13 mouse cellular contexts compared by ENCODE assay signal in genomic region chr7:82895606-82896005, GRCm38 (mm10). TPM values are rescaled to one million over a fixed set of nuclear protein-coding genes. Genes with fewer than 3 reads are reported as not detected.
DNase-seq lines count a peak whose midpoint lies in the region; ATAC-seq and TF ChIP-seq lines count a peak whose summit lies in the region.
"Had no signal": no experiment of that assay in that cellular context is flagged by ENCODE, and none has a peak within 500 bp of the region (broad histone marks: within the 10 kb centered on the region; RNA-seq: fewer than 3 reads in every experiment).

No protein-coding gene starts in this region.

- H3K4me1 ChIP-seq in embryonic facial prominence, embryonic 14.5 days (ENCODE audit: control insufficient read depth, insufficient read depth, low read length): peaks cover 4% of the 10 kb centered on the region; the same call in 1 of the 2 replicates
- no peaks in the 10 kb centered on the region for H3K4me1 ChIP-seq in midbrain, embryonic 10.5 days

- H3K4me3 ChIP-seq in C2C12 (ENCODE audit: insufficient read depth, poor library complexity, severe bottlenecking): no peak overlapping the region
- H3K4me3 ChIP-seq in embryonic facial prominence, embryonic 14.5 days (ENCODE audit: low read depth, low read length): no peak overlapping the region
- no peak overlapping the region for H3K4me3 ChIP-seq in midbrain, embryonic 10.5 days
- H3K4me3 ChIP-seq: heart, adult 2 months; layer of hippocampus, adult 2 months had no signal

- 47% methylated on average over 2 of the region's 2 CpGs for WGBS in embryonic facial prominence, embryonic 14.5 days
- 77% methylated on average over 2 of the region's 2 CpGs for WGBS in midbrain, embryonic 10.5 days

- DNase-seq in kidney, adult 11 months: peak; percentile 16
- no peak for DNase-seq in kidney, adult 18-20 months
- DNase-seq in 3134 (ENCODE audit: extremely low read depth, insufficient read length, low spot score): peak; percentile 20
- DNase-seq in embryonic facial prominence, embryonic 14.5 days (ENCODE audit: low spot score): peak; percentile 72
- no peak for DNase-seq in cerebellum, postnatal 10 days
- DNase-seq in midbrain, embryonic 10.5 days (ENCODE audit: low spot score): no peak
- DNase-seq: cerebellum, postnatal 36 days; forebrain, postnatal 0 days; heart, adult 2 months had no signal

- H3K27ac ChIP-seq in embryonic facial prominence, embryonic 14.5 days (replicated peaks; ENCODE audit: low read depth, low read length): no peak overlapping the region
- no peak overlapping the region for H3K27ac ChIP-seq in midbrain, embryonic 10.5 days (replicated peaks)
- H3K27ac ChIP-seq: heart, adult 2 months; layer of hippocampus, adult 2 months; stomach, postnatal 0 days had no signal

- no peak overlapping the region for H3K9ac ChIP-seq in embryonic facial prominence, embryonic 14.5 days (ENCODE audit: low read depth, low read length)
- H3K9ac ChIP-seq: forebrain, postnatal 0 days had no signal

- ATAC-seq in embryonic facial prominence, embryonic 14.5 days (ENCODE audit: low read depth): no peak
- ATAC-seq in megakaryocyte-erythroid progenitor cell, adult 5-6 weeks (replicated peaks; ENCODE audit: low FRiP score, low TSS enrichment, poor library complexity, severe bottlenecking): no peak
- ATAC-seq: forebrain, postnatal 0 days had no signal

- H3K27me3 ChIP-seq in C2C12 (ENCODE audit: control insufficient read depth, insufficient read depth, insufficient read length): no peaks in the 10 kb centered on the region
- no peaks in the 10 kb centered on the region for H3K27me3 ChIP-seq in embryonic facial prominence, embryonic 14.5 days (replicated peaks; ENCODE audit: control insufficient read depth, insufficient read depth, low read length)
- no peaks in the 10 kb centered on the region for H3K27me3 ChIP-seq in midbrain, embryonic 10.5 days (ENCODE audit: low read depth, poor library complexity, severe bottlenecking)

- no peak for TF ChIP-seq CTCF in C2C12 (IDR thresholded peaks at IDR 0.05; ENCODE audit: control insufficient read depth, insufficient read depth, insufficient read length)

- no peaks in the 10 kb centered on the region for H3K36me3 ChIP-seq in C2C12 (ENCODE audit: control insufficient read depth, insufficient read depth)
- no peaks in the 10 kb centered on the region for H3K36me3 ChIP-seq in embryonic facial prominence, embryonic 14.5 days (ENCODE audit: control insufficient read depth, insufficient read depth, low read length)
- H3K36me3 ChIP-seq in midbrain, embryonic 10.5 days: no peaks in the 10 kb centered on the region

- no peaks in the 10 kb centered on the region for H3K79me3 ChIP-seq in C2C12 (ENCODE audit: low read depth)

- H3K79me2 ChIP-seq in C2C12 (ENCODE audit: control insufficient read depth, insufficient read depth): no peaks in the 10 kb centered on the region

- no peak overlapping the region for H3K4me2 ChIP-seq in embryonic facial prominence, embryonic 14.5 days (ENCODE audit: low read depth, low read length)

- no peak overlapping the region for H3ac ChIP-seq in C2C12 (ENCODE audit: control insufficient read depth, insufficient read length, low read depth)

- H3K9me3 ChIP-seq in embryonic facial prominence, embryonic 14.5 days (ENCODE audit: control insufficient read depth, low read length): no peaks in the 10 kb centered on the region
- no peaks in the 10 kb centered on the region for H3K9me3 ChIP-seq in midbrain, embryonic 10.5 days (replicated peaks)

TF ChIP-seq in C2C12, 6 proteins besides CTCF, POLR2A, EP300 and RAD21:
- TF ChIP-seq MYOD1 (IDR thresholded peaks at IDR 0.05; ENCODE audit: control insufficient read depth, insufficient read length, low read depth) (peak; percentile 95), MAX (IDR thresholded peaks at IDR 0.05) (no peak)
TF ChIP-seq in C2C12: peak in this region for 1.

RNA-seq across cellular contexts. Expression of gene Mex3b, which starts 28.5 kb away (rescaled TPM):
- 12.5 TPM for polyA plus RNA-seq in C2C12 (2012; fragmentation: generic; extraction: Trizol)
- 19.3 and 22.6 TPM in 2 replicates for polyA plus RNA-seq in embryonic facial prominence, embryonic 14.5 days (2014; fragmentation: Nextera tagmentation; extraction: Ambion mirVana)
- polyA plus RNA-seq in midbrain, embryonic 10.5 days (2016; fragmentation: Nextera tagmentation; extraction: Ambion mirVana): 23.2 and 24.7 TPM in 2 replicates
- 2.6 and 3.1 TPM in 2 replicates for total RNA-seq in megakaryocyte-erythroid progenitor cell, adult 5-6 weeks (2014; fragmentation: Nextera tagmentation)
- total RNA-seq in megakaryocyte-erythroid progenitor cell, adult 5-6 weeks (2017): 8.4 and 9.8 TPM in 2 replicates

Comparison
In these comparisons a context has a peak if more than half of its experiments do, and no peak if none do; other contexts are left out.
1. DNase-seq: peak in kidney, adult 11 months (single experiment), 3134 (single experiment) and embryonic facial prominence, embryonic 14.5 days (single experiment); none in kidney, adult 18-20 months (single experiment), cerebellum, postnatal 10 days (0 of 2) and midbrain, embryonic 10.5 days (single experiment).